Mouse (Mus musculus) layer of hippocampus, adult 6 months (tissue): ENCODE results near the gene Gm5935. TPM values are rescaled to one million over a fixed set of nuclear protein-coding genes. Genes with fewer than 3 reads are reported as not detected.

Source experiments
- long read RNA-seq, 2 experiments: library from polyadenylated mRNA; unstranded; transcript quantifications; one replicate each; pipeline ENCODE4 v2.0.0; 2019 to 2020
- polyA plus RNA-seq: library from polyadenylated mRNA; unstranded; fragments of <200 nt; fragmentation: Nextera tagmentation; gene quantifications from 2 replicates; pipeline ENCODE4 v1.2.3, GENCODE M21; 2021

Gene Gm5935
- polyA plus RNA-seq, result not detected in 2 replicates
- long read RNA-seq, experiment 1, result 0 reads
- long read RNA-seq, experiment 2, result 0 reads

DNA sequence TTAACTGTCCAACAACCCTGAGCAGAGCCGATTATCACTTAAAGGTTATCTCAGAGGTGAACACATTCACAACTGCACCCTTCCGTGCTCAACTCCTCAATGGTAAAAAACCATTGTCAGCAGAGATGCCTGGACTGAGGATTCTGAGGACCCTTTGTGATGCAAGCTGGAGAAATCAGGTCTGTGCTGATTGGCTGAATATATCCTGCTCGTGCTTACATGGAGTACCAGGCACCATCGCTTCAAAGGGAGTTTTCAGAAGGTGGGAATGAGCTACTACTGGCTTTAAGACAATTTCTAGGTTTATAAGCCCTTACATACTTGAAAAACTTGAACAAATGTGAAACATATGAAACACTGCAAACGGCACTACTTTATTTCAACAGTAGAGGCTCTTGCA is at the start of gene Gm5935:
Gm5935 (minus strand) TSS at position 101 of the 400 bp plus-strand sequence.

Other genes starting within 250 kb of the Gm5935 start
- gene Gm4297, start 200.3 kb downstream of the Gm5935 start, polyA plus RNA-seq, result not detected in 2 replicates